Mouse (Mus musculus) G1E (cell line): ENCODE results near the gene Nup98. TPM values are rescaled to one million over a fixed set of nuclear protein-coding genes. Genes with fewer than 3 reads are reported as not detected.

ENCODE experiments used
- ATAC-seq: 2 replicates; pipeline ENCODE4 v1.8.0; 2016; ENCODE audit warnings: mild to moderate bottlenecking; ENCODE audit not compliant: insufficient number of reproducible peaks, poor library complexity, low FRiP score, severe bottlenecking; ENCODE audit errors: extremely low read depth
- DNase-seq: peaks from one replicate; pipeline ENCODE4 v3.0.0; 2012; ENCODE audit warnings: low spot score
- H3K27me3 ChIP-seq: 2 replicates; pipeline ENCODE4 v1.6.1; 2012; ENCODE audit warnings: mild to moderate bottlenecking, low read length, inconsistent platforms; ENCODE audit not compliant: insufficient read depth
- H3K36me3 ChIP-seq: replicated peaks from 2 replicates; pipeline ENCODE3; 2012; ENCODE audit warnings: mild to moderate bottlenecking, inconsistent platforms
- H3K4me1 ChIP-seq: 2 replicates; pipeline ENCODE4 v1.6.1; 2012; ENCODE audit warnings: low read depth, low read length, inconsistent platforms, mixed read lengths; ENCODE audit not compliant: insufficient read depth
- H3K4me3 ChIP-seq: 2 replicates; pipeline ENCODE4 v1.5.1; 2012; ENCODE audit warnings: low read depth, mild to moderate bottlenecking, inconsistent platforms, low read length, moderate library complexity, mixed read lengths
- H3K9me3 ChIP-seq: replicated peaks from 2 replicates; pipeline ENCODE4 v1.6.1; 2012; ENCODE audit warnings: inconsistent platforms
- CTCF ChIP-seq: IDR thresholded peaks from 2 replicates; pipeline ENCODE4 v1.5.1; 2012; ENCODE audit warnings: low read depth, low read length, inconsistent platforms, mixed read lengths
- GATA1 ChIP-seq: IDR thresholded peaks from 2 replicates; pipeline ENCODE4 v1.6.1; 2012; ENCODE audit warnings: borderline replicate concordance, low read length, inconsistent platforms, mixed read lengths
- GATA2 ChIP-seq: IDR thresholded peaks from 2 replicates; pipeline ENCODE4 v1.6.1; 2012; ENCODE audit warnings: low read depth, low read length, inconsistent platforms, borderline replicate concordance
- POLR2AphosphoS5 ChIP-seq: IDR thresholded peaks from 2 replicates; pipeline ENCODE4 v1.6.1; 2012; ENCODE audit warnings: low read depth, low read length, inconsistent platforms; ENCODE audit not compliant: insufficient replicate concordance
- TAL1 ChIP-seq: conservative IDR thresholded peaks from 2 replicates; pipeline ENCODE4 v1.6.1; 2012; ENCODE audit warnings: low read depth, low read length, inconsistent platforms, mixed read lengths
- polyA plus RNA-seq: library from polyadenylated mRNA; stranded (reverse); fragments of >175 nt; gene quantifications from 2 replicates; pipeline ENCODE4 v1.2.3, GENCODE M21; 2012
- total RNA-seq, 2 experiments: library from RNA; stranded (forward) in 1 of 2; stranded (reverse) in 1 of 2; fragments of 200-1000 nt in 1 of 2; fragments of >200 nt in 1 of 2; fragmentation: Nextera tagmentation in 1 of 2; gene quantifications; 2 replicates each; pipeline ENCODE4 v1.2.3; 2014 to 2017

The Nup98 gene
- total and polyA plus RNA-seq, 3 experiments: 11.3 to 179 (median 60.5) TPM

DNA sequence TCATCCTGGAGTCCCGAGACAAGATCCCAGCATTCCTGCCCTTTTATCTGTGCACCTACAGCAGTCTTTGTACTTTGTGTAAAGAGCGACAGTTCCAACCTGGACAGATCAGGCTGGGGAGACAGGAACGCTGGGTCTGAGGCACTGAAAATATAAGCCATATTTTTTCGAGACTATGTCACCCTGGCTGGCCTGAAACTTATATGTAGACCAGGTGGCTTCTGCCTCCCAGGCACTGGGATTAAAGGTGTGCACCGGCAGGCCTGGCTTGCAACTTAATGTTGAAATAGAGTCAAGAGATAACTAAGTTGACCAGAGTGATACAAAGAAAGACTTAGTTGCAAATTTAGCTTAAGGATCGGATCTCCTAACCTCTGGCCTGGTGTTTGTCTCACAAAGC lies 36.3 kb upstream of the Nup98 start:
- Histone ChIP-seq H3K4me3 (peak overlapping the region; percentile 65; the same call in 1 of the 2 replicates), H3K4me1 (peaks cover 80% of the 10 kb centered on the region), H3K9me3 (no peaks in the 10 kb centered on the region), H3K27me3 (no peaks in the 10 kb centered on the region), H3K36me3 (peaks cover 66% of the 10 kb centered on the region)
- DNase-seq (no peak), ATAC-seq (no peak)
- TF ChIP-seq GATA2 (no peak), POLR2AphosphoS5 (no peak), GATA1 (no peak), CTCF (no peak), TAL1 (no peak)

DNA sequence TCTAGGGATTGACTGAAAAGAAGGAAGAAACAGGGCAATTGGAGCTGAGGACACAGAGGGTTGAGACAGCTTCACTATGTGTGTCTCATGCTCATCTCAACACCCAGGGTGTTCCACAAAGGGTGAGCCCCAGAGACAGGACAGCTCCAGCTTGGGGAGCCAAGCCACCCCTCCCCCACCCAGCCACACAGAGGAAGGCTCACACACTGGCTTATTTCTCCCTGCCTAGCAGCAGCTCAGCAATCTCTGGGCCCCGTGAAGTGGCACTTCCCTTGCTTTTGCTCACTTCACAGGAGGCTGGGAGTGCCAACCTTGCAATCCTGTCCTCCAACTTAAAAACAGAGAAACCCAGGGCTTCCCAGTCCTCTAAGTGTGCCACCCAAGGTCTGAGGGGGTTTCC lies 35.8 kb upstream of the Nup98 start:
- Histone ChIP-seq H3K4me3 (peak overlapping the region; percentile 65; the same call in 1 of the 2 replicates), H3K36me3 (peaks cover 71% of the 10 kb centered on the region), H3K4me1 (peaks cover 82% of the 10 kb centered on the region)

DNA sequence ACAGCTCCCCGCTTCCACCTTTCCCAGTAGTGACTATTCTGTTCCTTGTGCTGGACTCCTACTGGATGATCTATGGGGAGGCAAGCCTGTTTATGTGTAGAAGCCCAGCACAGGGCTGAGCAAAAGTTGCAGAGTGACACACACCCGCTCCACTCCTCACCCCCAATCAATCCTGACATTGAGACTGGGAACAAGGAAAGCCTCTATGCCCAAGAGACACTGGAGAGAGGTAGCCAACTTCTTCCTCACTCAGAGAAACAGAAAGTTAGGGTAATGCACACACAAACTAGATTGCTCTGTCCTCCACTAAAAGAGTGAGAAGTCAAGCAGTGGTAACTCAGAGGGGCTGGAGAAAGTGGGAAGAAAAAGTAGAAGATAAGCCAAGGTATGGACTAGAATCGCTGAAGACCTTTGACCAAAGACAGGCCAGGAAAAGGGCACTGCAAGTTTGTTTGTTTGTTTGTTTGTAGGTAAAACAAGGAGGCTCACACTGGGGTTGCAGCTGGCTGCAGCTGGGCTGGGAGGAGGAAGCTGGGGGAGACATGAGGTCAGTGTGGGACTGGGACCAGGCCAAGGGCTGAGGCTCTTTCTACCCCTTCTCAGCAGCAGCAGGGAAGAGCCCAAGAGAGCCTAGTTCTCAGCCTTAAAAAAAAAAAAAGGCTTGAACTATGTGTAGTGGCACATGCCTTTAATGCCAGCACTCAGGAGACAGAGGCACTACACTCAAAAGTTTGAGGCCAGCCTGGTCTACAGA lies 35.0 kb upstream of the Nup98 start:
- TF ChIP-seq TAL1 (no peak), POLR2AphosphoS5 (no peak), GATA2 (no peak), GATA1 (no peak), CTCF (no peak)
- ATAC-seq: no peak

More for the DNA sequence above, 35.8 kb upstream of the Nup98 start:
- DNase-seq: no peak
- no peaks in the 10 kb centered on the region for H3K27me3 ChIP-seq
- 0 out of 2 replicates have a peak, but pooled peaks have one; percentile 3 for ATAC-seq
- no peaks in the 10 kb centered on the region for H3K9me3 ChIP-seq
- TF ChIP-seq TAL1: no peak
- TF ChIP-seq GATA1: no peak
- TF ChIP-seq GATA2: no peak
- no peak for TF ChIP-seq POLR2AphosphoS5
- no peak for TF ChIP-seq CTCF

DNA sequence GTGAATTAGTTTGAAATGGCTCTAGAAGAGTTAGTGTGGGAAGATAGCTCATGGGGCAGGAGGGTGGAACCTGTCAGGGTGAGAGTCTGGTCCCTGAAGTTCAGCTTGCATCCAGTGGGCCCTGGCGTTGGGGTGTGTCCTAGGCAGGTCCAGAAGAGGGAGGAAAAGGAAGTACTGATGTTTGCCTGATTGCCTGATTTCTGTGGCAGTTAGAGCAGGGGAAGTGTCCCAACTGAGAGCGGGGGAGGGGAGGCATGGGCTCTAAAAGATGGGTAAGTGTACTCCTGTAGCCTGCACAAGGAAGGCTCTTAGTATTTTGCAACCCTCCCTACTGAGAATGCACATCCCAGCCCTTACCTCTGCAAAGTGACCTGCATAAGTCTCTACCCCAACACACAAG lies 33.9 kb upstream of the Nup98 start:
- Histone ChIP-seq H3K4me1 (peaks cover 89% of the 10 kb centered on the region), H3K36me3 (peaks cover 90% of the 10 kb centered on the region), H3K4me3 (peak overlapping the region; percentile 50; the same call in 1 of the 2 replicates), H3K9me3 (no peaks in the 10 kb centered on the region), H3K27me3 (no peaks in the 10 kb centered on the region)
- peak; percentile 46 for DNase-seq
- TF ChIP-seq TAL1: no peak
- TF ChIP-seq GATA1: no peak
- no peak for TF ChIP-seq POLR2AphosphoS5
- TF ChIP-seq CTCF: no peak
- no peak for TF ChIP-seq GATA2
- peak; percentile 61 for ATAC-seq

More for the DNA sequence above, 35.0 kb upstream of the Nup98 start:
- Histone ChIP-seq H3K4me3 (peak overlapping the region; percentile 43; the same call in 1 of the 2 replicates), H3K9me3 (no peaks in the 10 kb centered on the region), H3K36me3 (peaks cover 79% of the 10 kb centered on the region), H3K27me3 (no peaks in the 10 kb centered on the region), H3K4me1 (peaks cover 84% of the 10 kb centered on the region)
- DNase-seq: no peak

- ATAC-seq (no peak), DNase-seq (no peak)
- no peaks in the 10 kb centered on the region for H3K27me3 ChIP-seq
- H3K36me3 ChIP-seq: peaks cover 93% of the 10 kb centered on the region
- no peak overlapping the region; the same call in 1 of the 2 replicates for H3K4me3 ChIP-seq
- H3K4me1 ChIP-seq: peaks cover 84% of the 10 kb centered on the region
- TF ChIP-seq GATA1 (no peak), POLR2AphosphoS5 (no peak), CTCF (no peak), TAL1 (no peak), GATA2 (no peak)
- no peaks in the 10 kb centered on the region for H3K9me3 ChIP-seq
These were observed 32.9 kb upstream of the Nup98 start for GRCm38 (mm10) chr7:102242917-102243316.

- TF ChIP-seq CTCF: no peak
- no peak for TF ChIP-seq POLR2AphosphoS5
- TF ChIP-seq TAL1: no peak
- TF ChIP-seq GATA1: no peak
- TF ChIP-seq GATA2: no peak
- ATAC-seq (peak; percentile 36; the same call in 1 of the 2 replicates), DNase-seq (no peak)
- H3K9me3 ChIP-seq: no peaks in the 10 kb centered on the region
- peak overlapping the region; percentile 0; the same call in 1 of the 2 replicates for H3K4me3 ChIP-seq
- H3K36me3 ChIP-seq: peaks cover 93% of the 10 kb centered on the region
- H3K27me3 ChIP-seq: no peaks in the 10 kb centered on the region
- peaks cover 80% of the 10 kb centered on the region for H3K4me1 ChIP-seq
These were observed 32.4 kb upstream of the Nup98 start for GRCm38 (mm10) chr7:102242371-102242770.
